Mouse (Mus musculus) subcutaneous adipose tissue, adult 2 months (tissue): Measurements from ENCODE around the gene Fars2. TPM values are rescaled to one million over a fixed set of nuclear protein-coding genes. Genes with fewer than 3 reads are reported as not detected.

Source experiments
- polyA plus RNA-seq: library from polyadenylated mRNA; depleted of rRNA; stranded (reverse); fragments of >200 nt; gene quantifications from 2 replicates; pipeline ENCODE4 v1.2.3, GENCODE M21; 2012; ENCODE audit warnings: low replicate concordance; rRNA removed

Gene Fars2
- 56.0 and 59.1 TPM in 2 replicates for polyA plus RNA-seq

GRCm38 (mm10) chr13:36117143-36118014, at the start of gene Fars2, which contains the start of gene Lyrm4:
Gene Fars2, plus strand, starts transcription at chr13:36117412.
Gene Lyrm4, minus strand, starts transcription at chr13:36117526.

DNA sequence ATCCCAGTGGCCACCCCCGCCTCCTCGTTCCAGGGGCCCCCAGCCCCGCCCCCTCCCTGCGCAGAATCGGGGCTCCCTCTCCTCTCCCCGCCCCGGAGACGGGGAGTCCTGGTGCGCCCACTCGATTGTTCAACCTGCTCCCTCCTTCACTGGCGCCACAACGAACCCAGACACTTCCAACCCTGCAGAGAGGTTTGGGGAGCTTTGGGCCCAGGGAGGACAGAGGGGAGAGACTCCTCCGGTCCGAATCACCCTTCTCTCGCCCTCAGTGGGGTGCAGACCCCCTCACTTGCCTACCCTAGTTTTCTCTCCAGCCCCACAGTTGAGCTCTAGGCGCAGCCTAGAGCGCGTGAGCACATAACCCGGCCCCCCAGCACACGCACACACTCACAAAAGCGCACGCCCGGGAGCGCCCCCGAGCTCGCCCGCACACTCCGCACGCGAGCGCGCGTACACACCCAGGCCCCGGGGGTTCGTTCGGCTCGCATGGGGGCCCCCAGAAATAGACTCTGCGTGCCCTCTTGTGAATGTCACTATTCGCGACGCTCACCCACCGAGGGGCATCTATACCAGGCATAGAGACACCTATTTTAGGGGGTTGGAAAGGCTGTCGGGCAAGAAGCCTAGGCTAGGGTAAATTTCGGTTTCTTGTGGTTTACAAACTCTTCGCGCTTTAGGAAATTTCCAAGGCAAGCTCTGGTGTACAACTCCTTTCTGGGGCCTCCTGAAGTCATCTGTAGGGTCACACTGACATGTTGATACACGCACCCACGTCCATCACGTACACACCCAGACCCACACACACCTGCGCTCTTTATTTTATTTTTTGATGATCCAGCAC, 617.7 kb downstream of the Fars2 start, which contains the start of gene Nrn1:
Nrn1 (minus strand) TSS at position 401 of the 841 bp plus-strand sequence.

Other genes starting within 250 kb of the Fars2 start
- gene Rpp40, start 211.1 kb upstream of the Fars2 start, polyA plus RNA-seq = 6.7 and 9.5 TPM in 2 replicates
- gene Ppp1r3g, start 158.6 kb upstream of the Fars2 start, polyA plus RNA-seq = 0.08 TPM in 1 of 2 replicates, not detected in the other
- gene Lyrm4, start 114 bp downstream of the Fars2 start, polyA plus RNA-seq = 4.4 and 6.4 TPM in 2 replicates